Mouse (Mus musculus) gastrocnemius, adult 8-10 months (tissue): ENCODE measurements around the gene Tinf2. TPM values are rescaled to one million over a fixed set of nuclear protein-coding genes. Genes with fewer than 3 reads are reported as not detected.

Experiments used
- DNase-seq, 2 experiments: peaks; one replicate each; pipeline ENCODE4 v3.0.0; 2022; ENCODE audit warnings: low spot score in 2 of 2
- total RNA-seq, 4 experiments: library from RNA; stranded (reverse); gene quantifications; 2 replicates each; pipeline ENCODE4 v1.2.4; 2022

The Tinf2 gene
- total RNA-seq, 4 experiments from 2014 or later = 13.0 to 17.4 (median 14.6) TPM

DNA sequence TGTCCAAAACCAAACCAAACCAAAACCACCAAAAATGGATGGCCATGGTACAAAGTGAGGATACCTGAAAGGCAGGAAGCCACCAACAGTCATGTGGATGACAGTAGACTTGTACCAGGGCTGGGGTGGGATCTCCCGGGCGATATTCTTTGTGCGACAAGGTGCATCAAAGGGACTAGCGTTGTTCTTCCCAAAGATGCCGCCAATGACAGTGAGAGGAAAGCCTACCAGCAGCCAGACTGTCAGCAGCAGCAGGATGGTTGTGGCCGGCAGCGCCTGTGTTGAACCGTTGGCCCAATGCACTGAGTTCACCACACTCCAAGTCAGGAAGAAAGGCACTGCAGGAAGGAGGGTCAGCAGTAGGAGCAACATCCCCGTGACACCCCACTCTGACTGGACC lies 43.8 kb downstream of the Tinf2 start, which contains the start of gene Gm49378:
Gene Gm49378 (minus strand): TSS at position 101 of the 400 bp plus-strand sequence.
- DNase-seq = no peak

DNA sequence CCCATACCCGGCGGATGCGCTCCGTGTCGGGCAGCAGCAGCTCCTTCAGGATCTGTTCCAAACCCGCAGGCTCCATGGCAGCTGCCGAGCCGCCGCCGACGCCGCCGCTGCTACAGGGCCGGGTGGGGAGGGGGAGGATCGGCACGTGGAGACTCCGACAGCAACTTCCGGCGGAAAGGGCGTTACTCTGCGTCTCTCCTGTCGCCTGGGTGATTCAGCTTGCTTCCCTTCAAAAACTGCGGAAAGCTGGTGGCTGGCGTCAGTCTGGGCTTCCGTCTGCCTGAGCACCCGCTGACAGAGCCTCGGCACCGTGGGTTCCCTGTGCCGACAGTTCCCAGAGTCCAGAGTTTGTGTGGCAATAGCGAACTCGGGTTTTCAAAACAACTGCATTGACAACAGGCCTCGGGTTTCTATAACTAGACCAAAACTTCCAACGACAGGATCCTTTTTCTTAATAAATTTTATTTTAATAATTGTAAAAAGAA lies 46.1 kb downstream of the Tinf2 start, which contains the start of gene Ipo4:
Gene Ipo4 (minus strand): TSS at position 435 of the 485 bp plus-strand sequence.
- peak; percentile 65 to 69 for DNase-seq

DNA sequence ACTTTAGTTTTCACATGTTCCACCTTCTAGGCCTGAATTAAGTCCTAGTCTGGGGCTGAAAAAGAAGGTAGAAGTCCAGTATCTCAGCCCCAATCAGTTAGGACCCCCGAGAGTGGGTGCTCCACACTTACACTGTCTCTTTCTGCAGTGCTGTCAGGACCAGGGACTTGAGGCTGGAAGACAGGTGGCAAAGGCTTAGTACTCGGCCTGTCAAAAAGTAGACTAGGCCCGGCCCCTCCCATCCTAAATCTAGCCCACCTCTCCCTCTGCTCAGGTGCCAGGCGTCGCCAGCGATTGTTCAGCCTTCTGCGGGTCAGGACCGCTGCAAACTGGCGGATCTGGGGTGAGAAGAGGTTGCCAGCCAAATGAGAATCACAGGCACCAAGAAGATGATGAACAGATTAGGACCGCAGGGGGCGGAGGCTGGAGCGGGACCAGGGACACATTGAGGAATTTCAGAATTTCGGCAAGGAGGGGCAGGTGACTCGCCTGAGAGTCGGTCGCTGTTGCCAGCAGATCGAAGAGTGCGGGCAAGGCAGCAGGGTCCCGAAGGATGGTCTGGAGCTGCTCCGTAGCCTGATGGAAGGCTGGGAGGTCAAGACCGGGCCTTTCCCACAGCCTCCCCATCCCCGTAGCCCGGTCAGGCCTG lies 46.6 kb downstream of the Tinf2 start:
- peak in 1 of 2 experiments; percentile 20 for DNase-seq

DNA sequence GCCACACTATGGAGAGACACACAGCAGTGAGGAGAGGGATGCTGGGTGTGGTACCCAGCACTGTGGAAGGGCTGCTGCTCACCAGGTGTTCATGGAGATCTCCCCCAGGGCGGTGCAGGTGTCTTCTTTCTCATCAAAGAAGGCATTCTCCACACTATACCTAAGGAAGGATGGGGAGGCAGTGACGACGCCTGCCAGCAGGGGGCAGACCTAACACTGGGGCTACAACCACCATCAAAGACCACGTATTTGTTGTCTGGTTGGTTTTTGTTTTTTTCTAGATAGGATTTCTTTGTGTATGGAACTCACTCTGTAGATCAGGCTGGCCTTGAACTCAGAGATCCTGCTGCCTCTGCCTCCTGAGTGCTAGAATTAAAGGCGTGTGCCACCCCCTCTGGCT lies 52.3 kb downstream of the Tinf2 start:
- DNase-seq = peak; percentile 26 to 43

DNA sequence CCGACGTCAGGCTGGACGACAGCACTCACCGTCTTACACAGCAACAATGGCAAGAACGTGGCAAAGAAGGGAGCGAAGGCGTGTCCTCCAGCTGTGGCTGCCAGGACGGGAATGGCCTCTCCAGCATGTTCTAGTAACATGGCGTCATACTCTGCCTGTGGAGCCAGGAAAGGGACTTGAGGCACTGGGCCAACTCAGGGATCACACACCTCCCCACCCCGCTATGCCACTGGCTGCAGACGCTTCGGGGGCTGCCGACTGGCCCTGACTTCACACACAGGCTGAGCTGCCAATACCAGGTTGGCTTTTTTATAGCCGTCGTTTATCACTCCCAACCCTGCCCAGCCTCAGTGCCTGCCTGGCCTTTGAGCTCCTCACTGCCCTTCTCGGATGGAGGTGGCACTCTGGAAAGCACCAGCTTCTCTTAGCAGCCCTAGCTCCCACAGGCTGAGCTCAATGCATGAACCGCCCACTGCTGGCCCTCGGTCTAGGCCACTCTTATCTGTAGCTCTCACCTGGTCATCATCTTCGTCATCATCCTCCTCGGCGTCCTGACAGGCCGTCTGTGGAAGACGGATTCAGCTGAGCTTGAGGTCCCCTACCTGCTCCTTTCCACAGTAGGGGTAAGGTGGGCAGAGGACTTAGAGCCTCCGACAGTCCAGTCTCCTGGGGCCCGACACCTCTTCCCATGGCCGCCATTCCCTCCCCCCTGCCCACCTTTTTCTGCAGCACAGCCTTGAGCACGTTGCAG lies 53.4 kb downstream of the Tinf2 start:
- no peak for DNase-seq

Other genes with a start within 250 kb of the Tinf2 start
- 10 to 100 TPM; 22.2 to 45.2 (median 34.7) TPM for gene Dhrs4, start 203.1 kb downstream of the Tinf2 start, total RNA-seq
- under 1 TPM; 0.38 to 0.40 (median 0.39) TPM for gene Carmil3, start 191.2 kb downstream of the Tinf2 start, total RNA-seq
- not detected for gene Cpne6, start 171.4 kb downstream of the Tinf2 start, total RNA-seq
- gene Nrl, start 156.8 kb downstream of the Tinf2 start, total RNA-seq = not detected
- 1 to 10 TPM; 2.0 to 3.7 (median 2.5) TPM for gene Pck2, start 141.6 kb downstream of the Tinf2 start, total RNA-seq
- 100 to 1,000 TPM; 135 to 147 (median 143) TPM for gene Dcaf11, start 121.8 kb downstream of the Tinf2 start, total RNA-seq
- not detected for gene A730061H03Rik, start 121.4 kb downstream of the Tinf2 start, total RNA-seq
- gene Fitm1, start 106.2 kb downstream of the Tinf2 start, total RNA-seq = 100 to 1,000 TPM; 275 to 317 (median 288) TPM
- gene Psme1, start 103.7 kb downstream of the Tinf2 start, total RNA-seq = 10 to 100 TPM; 63.4 to 78.7 (median 78.0) TPM
- gene Emc9, start 96.5 kb downstream of the Tinf2 start, total RNA-seq = 10 to 100 TPM; 30.6 to 41.6 (median 37.6) TPM
- 10 to 100 TPM; 50.9 to 72.8 (median 62.7) TPM for gene Psme2, start 90.7 kb downstream of the Tinf2 start, total RNA-seq
- 10 to 100 TPM; 14.8 to 18.7 (median 16.6) TPM for gene Rnf31, start 90.1 kb downstream of the Tinf2 start, total RNA-seq
- 1 to 10 TPM; 2.4 to 3.0 (median 2.5) TPM for gene Irf9, start 78.2 kb downstream of the Tinf2 start, total RNA-seq
- not detected for gene Rec8, start 63.8 kb downstream of the Tinf2 start, total RNA-seq
- gene Ipo4, start 45.9 kb downstream of the Tinf2 start, total RNA-seq = 10 to 100 TPM; 80.2 to 99.8 (median 88.9) TPM
- 1 to 10 TPM in 3 of 4 experiments, under 1 TPM in 1; 0.67 to 1.6 (median 1.5) TPM for gene Gm49378, start 43.9 kb downstream of the Tinf2 start, total RNA-seq
- 10 to 100 TPM; 15.6 to 18.3 (median 17.1) TPM for gene Tm9sf1, start 38.0 kb downstream of the Tinf2 start, total RNA-seq
- under 1 TPM in 2 of 4 experiments, not detected in 2; 0.22 to 0.29 TPM for gene Tssk4, start 31.6 kb downstream of the Tinf2 start, total RNA-seq
- 10 to 100 TPM; 18.0 to 23.1 (median 20.7) TPM for gene Mdp1, start 21.3 kb downstream of the Tinf2 start, total RNA-seq
- gene Gmpr2, start 9.9 kb downstream of the Tinf2 start, total RNA-seq = 1 to 10 TPM; 1.6 to 2.4 (median 1.8) TPM
- 100 to 1,000 TPM; 192 to 208 (median 201) TPM for gene Nedd8, start 9.7 kb downstream of the Tinf2 start, total RNA-seq
- gene Tgm1, start 32.1 kb upstream of the Tinf2 start, total RNA-seq = under 1 TPM in 3 of 4 experiments, not detected in 1; 0.09 to 0.12 (median 0.11) TPM
- gene Rabggta, start 40.4 kb upstream of the Tinf2 start, total RNA-seq = 10 to 100 TPM in 2 of 4 experiments, 1 to 10 TPM in 2; 9.4 to 13.2 (median 11.0) TPM
- 10 to 100 TPM; 26.4 to 37.6 (median 31.6) TPM for gene Dhrs1, start 63.9 kb upstream of the Tinf2 start, total RNA-seq
- 10 to 100 TPM in 2 of 4 experiments, 1 to 10 TPM in 2; 9.4 to 14.8 (median 10.1) TPM for gene Nop9, start 63.9 kb upstream of the Tinf2 start, total RNA-seq
- not detected for gene Cideb, start 76.6 kb upstream of the Tinf2 start, total RNA-seq
- gene Ltb4r2, start 79.6 kb upstream of the Tinf2 start, total RNA-seq = not detected
- under 1 TPM in 1 of 4 experiments, not detected in 3; 0.27 TPM for gene Ltb4r1, start 84.1 kb upstream of the Tinf2 start, total RNA-seq
- gene Adcy4, start 102.3 kb upstream of the Tinf2 start, total RNA-seq = 1 to 10 TPM; 3.4 to 7.1 (median 3.6) TPM
- 1 to 10 TPM in 3 of 4 experiments, not detected in 1; 1.0 to 1.3 (median 1.3) TPM for gene Ripk3, start 107.0 kb upstream of the Tinf2 start, total RNA-seq
- gene Nfatc4, start 141.3 kb upstream of the Tinf2 start, total RNA-seq = 1 to 10 TPM; 1.9 to 3.3 (median 2.5) TPM
- gene Nynrin, start 172.2 kb upstream of the Tinf2 start, total RNA-seq = 1 to 10 TPM; 1.2 to 3.6 (median 1.9) TPM
- gene Cbln3, start 202.6 kb upstream of the Tinf2 start, total RNA-seq = not detected
- 1 to 10 TPM; 4.4 to 6.3 (median 4.9) TPM for gene Khnyn, start 203.1 kb upstream of the Tinf2 start, total RNA-seq
- gene Sdr39u1, start 218.5 kb upstream of the Tinf2 start, total RNA-seq = 100 to 1,000 TPM; 137 to 151 (median 145) TPM